Mouse (Mus musculus) midbrain, postnatal 0 days (tissue): Measurements from ENCODE around the gene Hunk. TPM values are rescaled to one million over a fixed set of nuclear protein-coding genes. Genes with fewer than 3 reads are reported as not detected.

ENCODE experiments used
- ATAC-seq: fragments of 200-750 bp; cut with Nextera tagmentation; 2 replicates; pipeline ENCODE4 v1.8.0; 2017; ENCODE audit warnings: moderate number of reproducible peaks, mild to moderate bottlenecking, moderate TSS enrichment, moderate library complexity; ENCODE audit not compliant: low FRiP score
- DNase-seq: peaks from one replicate; pipeline ENCODE4 v3.0.0-alpha.2; 2015; ENCODE audit warnings: low spot score
- H3K27ac ChIP-seq: fragments of 300-500 bp; sonication (generic); 2 replicates; pipeline ENCODE4 v1.5.1; 2014; ENCODE audit warnings: low read depth, mild to moderate bottlenecking, low read length, mixed read lengths
- H3K27me3 ChIP-seq: fragments of 300-500 bp; sonication (generic); 2 replicates; pipeline ENCODE4 v1.6.1; 2014; ENCODE audit warnings: low read length, control low read depth, mixed read lengths; ENCODE audit not compliant: insufficient read depth
- H3K36me3 ChIP-seq: fragments of 300-500 bp; sonication (generic); 2 replicates; pipeline ENCODE4 v1.6.1; 2014; ENCODE audit warnings: low read length, control low read depth, mixed read lengths; ENCODE audit not compliant: insufficient read depth
- H3K4me1 ChIP-seq: fragments of 300-500 bp; sonication (generic); 2 replicates; pipeline ENCODE4 v1.6.1; 2014; ENCODE audit warnings: mild to moderate bottlenecking, control low read depth, antibody characterized with exemption, low read length, mixed read lengths; ENCODE audit not compliant: insufficient read depth
- H3K4me2 ChIP-seq: fragments of 300-500 bp; sonication (generic); 2 replicates; pipeline ENCODE4 v1.6.1; 2014; ENCODE audit warnings: low read depth, mild to moderate bottlenecking, low read length, mixed read lengths; ENCODE audit not compliant: poor library complexity, severe bottlenecking
- H3K4me3 ChIP-seq: fragments of 300-500 bp; sonication (generic); 2 replicates; pipeline ENCODE4 v1.5.1; 2014; ENCODE audit warnings: low read depth, mild to moderate bottlenecking, low read length, moderate library complexity
- H3K9ac ChIP-seq: fragments of 300-500 bp; sonication (generic); replicated peaks from 2 replicates; pipeline ENCODE4 v1.6.1; 2014; ENCODE audit warnings: mild to moderate bottlenecking, low read length, moderate library complexity, mixed read lengths; ENCODE audit not compliant: poor library complexity, severe bottlenecking
- H3K9me3 ChIP-seq: fragments of 300-500 bp; sonication (generic); 2 replicates; pipeline ENCODE4 v1.6.1; 2016; ENCODE audit warnings: low read length, control low read depth
- CTCF ChIP-seq: IDR thresholded peaks from 2 replicates; pipeline ENCODE4 v1.5.1; 2016; ENCODE audit warnings: antibody characterized with exemption, mild to moderate bottlenecking
- WGBS: fragments of 180-500 bp; shearing (Covaris S2); extraction: QIAGEN DNeasy Blood & Tissue Kit; methylation state at CpG from one replicate; pipeline ENCODE4 v1.1.7; 2014; 5-methylcytosine and 5-hydroxymethylcytosine counted together
- polyA plus RNA-seq: library from polyadenylated mRNA; unstranded; fragments of >200 nt; fragmentation: Nextera tagmentation; extraction: Ambion mirVana; gene quantifications from 2 replicates; pipeline ENCODE4 v1.2.1, GENCODE M21; 2015
- total RNA-seq: library from RNA; depleted of rRNA; stranded (reverse); fragments of >200 nt; gene quantifications from 2 replicates; pipeline ENCODE4 v1.2.3, GENCODE M21; 2014

The Hunk gene
- total and polyA plus RNA-seq, 2 experiments from 2014 or later: 3.9 to 12.8 TPM

GRCm38 (mm10) chr16:90352691-90353090 is 33.1 kb upstream of the Hunk start:
- Histone ChIP-seq H3K27me3 (no peaks in the 10 kb centered on the region), H3K9me3 (no peaks in the 10 kb centered on the region), H3K27ac (no peak overlapping the region), H3K36me3 (no peaks in the 10 kb centered on the region), H3K4me1 (no peaks in the 10 kb centered on the region), H3K9ac (no peak overlapping the region), H3K4me3 (no peak overlapping the region), H3K4me2 (no peak overlapping the region)
- WGBS: 51% methylated on average over 6 of the region's 6 CpGs
- TF ChIP-seq CTCF: no peak
- ATAC-seq (no peak), DNase-seq (no peak)

DNA sequence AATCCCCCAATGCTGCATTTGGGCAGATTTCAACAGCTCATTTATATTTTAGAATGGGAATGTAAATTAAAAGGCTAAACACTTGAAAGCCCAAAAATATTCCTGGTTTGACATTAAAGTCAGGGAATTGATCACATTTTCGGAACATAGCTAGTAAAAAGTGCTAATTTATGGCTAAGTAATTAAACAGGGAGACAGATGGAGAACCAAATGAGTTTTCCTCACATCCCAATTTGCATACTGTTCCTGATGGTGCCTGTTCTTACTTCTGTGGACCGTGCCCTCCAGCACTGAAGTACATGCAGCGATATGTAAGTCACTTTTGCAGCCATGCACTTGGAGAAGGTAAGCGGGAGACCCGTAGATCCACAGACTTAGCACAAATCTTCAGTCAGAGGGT is 32.7 kb upstream of the Hunk start:
- H3K27me3 ChIP-seq: no peaks in the 10 kb centered on the region
- H3K4me2 ChIP-seq: no peak overlapping the region
- H3K9ac ChIP-seq: no peak overlapping the region
- no peak for DNase-seq
- WGBS: 78% methylated on average over 5 of the region's 5 CpGs
- H3K9me3 ChIP-seq: no peaks in the 10 kb centered on the region
- no peaks in the 10 kb centered on the region for H3K36me3 ChIP-seq
- no peak overlapping the region for H3K27ac ChIP-seq
- H3K4me3 ChIP-seq: no peak overlapping the region
- no peak for TF ChIP-seq CTCF
- H3K4me1 ChIP-seq: no peaks in the 10 kb centered on the region
- no peak for ATAC-seq

- no peaks in the 10 kb centered on the region for H3K36me3 ChIP-seq
- H3K4me3 ChIP-seq: no peak overlapping the region
- no peaks in the 10 kb centered on the region for H3K27me3 ChIP-seq
- no peaks in the 10 kb centered on the region for H3K9me3 ChIP-seq
- H3K27ac ChIP-seq: no peak overlapping the region
- H3K9ac ChIP-seq: no peak overlapping the region
- no peak overlapping the region for H3K4me2 ChIP-seq
- no peak for TF ChIP-seq CTCF
- DNase-seq (no peak), ATAC-seq (no peak)
- WGBS: 92% methylated on average over 9 of the region's 9 CpGs
- H3K4me1 ChIP-seq: no peaks in the 10 kb centered on the region
These were observed 26.5 kb upstream of the Hunk start for GRCm38 (mm10) chr16:90359329-90359728.

- WGBS: 29% methylated on average over 4 of the region's 4 CpGs
These were observed 26.1 kb upstream of the Hunk start for GRCm38 (mm10) chr16:90359750-90360149.

GRCm38 (mm10) chr16:90360327-90360726 is 25.5 kb upstream of the Hunk start:
- ATAC-seq (no peak), DNase-seq (no peak)
- no peak overlapping the region for H3K4me3 ChIP-seq
- no peaks in the 10 kb centered on the region for H3K4me1 ChIP-seq
- no peaks in the 10 kb centered on the region for H3K27me3 ChIP-seq
- H3K9ac ChIP-seq: no peak overlapping the region
- no peaks in the 10 kb centered on the region for H3K9me3 ChIP-seq
- no peak for TF ChIP-seq CTCF
- H3K27ac ChIP-seq: no peak overlapping the region
- H3K36me3 ChIP-seq: no peaks in the 10 kb centered on the region
- WGBS: 53% methylated on average over 7 of the region's 7 CpGs
- no peak overlapping the region for H3K4me2 ChIP-seq

More at GRCm38 (mm10) chr16:90359750-90360149, 26.1 kb upstream of the Hunk start:
- DNase-seq: no peak
- no peak overlapping the region for H3K9ac ChIP-seq
- H3K27me3 ChIP-seq: no peaks in the 10 kb centered on the region
- no peak for TF ChIP-seq CTCF
- no peaks in the 10 kb centered on the region for H3K9me3 ChIP-seq
- no peak for ATAC-seq
- H3K27ac ChIP-seq: no peak overlapping the region
- no peaks in the 10 kb centered on the region for H3K4me1 ChIP-seq
- no peak overlapping the region for H3K4me2 ChIP-seq
- H3K4me3 ChIP-seq: no peak overlapping the region
- H3K36me3 ChIP-seq: no peaks in the 10 kb centered on the region

GRCm38 (mm10) chr16:90362926-90363325 is 22.9 kb upstream of the Hunk start:
- Histone ChIP-seq H3K4me3 (no peak overlapping the region), H3K4me2 (no peak overlapping the region), H3K27me3 (no peaks in the 10 kb centered on the region), H3K9me3 (no peaks in the 10 kb centered on the region), H3K4me1 (no peaks in the 10 kb centered on the region), H3K9ac (no peak overlapping the region), H3K36me3 (no peaks in the 10 kb centered on the region), H3K27ac (no peak overlapping the region)
- ATAC-seq (no peak), DNase-seq (no peak)
- no peak for TF ChIP-seq CTCF
- WGBS: 55% methylated on average over 6 of the region's 6 CpGs
